Comparison of ENCODE assay signal across 22 mouse cellular contexts in genomic region chr5:142786215-142786614, GRCm38 (mm10). TPM values are rescaled to one million over a fixed set of nuclear protein-coding genes. Genes with fewer than 3 reads are reported as not detected.
DNase-seq lines count a peak whose midpoint lies in the region; ATAC-seq and TF ChIP-seq lines count a peak whose summit lies in the region.
"Had no signal": no experiment of that assay in that cellular context is flagged by ENCODE, and none has a peak within 500 bp of the region (broad histone marks: within the 10 kb centered on the region; RNA-seq: fewer than 3 reads in every experiment).

No protein-coding gene starts in this region.

- no peaks in the 10 kb centered on the region; the same call in 1 of the 2 replicates for H3K36me3 ChIP-seq in heart, adult 2 months (ENCODE audit: control insufficient read depth, insufficient read depth, low read length)
- peaks cover 20% of the 10 kb centered on the region; the same call in 1 of the 2 replicates for H3K36me3 ChIP-seq in liver, adult 2 months (ENCODE audit: control insufficient read depth, insufficient read depth, low read length)
- peaks cover 32% of the 10 kb centered on the region for H3K36me3 ChIP-seq in liver, postnatal 0 days (replicated peaks; ENCODE audit: insufficient read depth, low read length)
- H3K36me3 ChIP-seq in midbrain, embryonic 16.5 days (ENCODE audit: control insufficient read depth, insufficient read depth, low read length), result peaks cover 21% of the 10 kb centered on the region
- H3K36me3 ChIP-seq in midbrain, embryonic 14.5 days (ENCODE audit: control insufficient read depth, insufficient read depth, low read length), result peaks cover 66% of the 10 kb centered on the region

- no peak overlapping the region for H3K4me2 ChIP-seq in liver, postnatal 0 days (ENCODE audit: low read depth, low read length)
- H3K4me2 ChIP-seq in midbrain, embryonic 16.5 days (ENCODE audit: low read length), result no peak overlapping the region
- no peak overlapping the region for H3K4me2 ChIP-seq in midbrain, embryonic 14.5 days (ENCODE audit: low read length)
- H3K4me2 ChIP-seq: embryonic facial prominence, embryonic 12.5 days; forebrain, embryonic 13.5 days; forebrain, embryonic 15.5 days had no signal

- DNase-seq in heart, adult 2 months, result no peak
- DNase-seq in heart, postnatal 10 days, result no peak
- peak; percentile 61 for DNase-seq in liver, adult 2 months (ENCODE audit: extremely low read depth, low read depth, low spot score)
- no peak for DNase-seq in liver, postnatal 0 days
- DNase-seq in midbrain, embryonic 14.5 days, result no peak
- DNase-seq: adrenal gland, adult 8-10 months; adrenal gland, postnatal 14 days; adrenal gland, postnatal 36 days; cerebellum, adult 11-12 months; cerebellum, adult 2 months; cerebellum, adult 9-10 months; cerebellum, postnatal 10 days; cerebellum, postnatal 25 days had no signal

- WGBS in heart, adult 2 months, result 92% methylated on average over 3 of the region's 3 CpGs
- WGBS in liver, adult 2 months, result 42% methylated on average over 3 of the region's 3 CpGs
- 79% methylated on average over 3 of the region's 3 CpGs for WGBS in liver, postnatal 0 days (ENCODE audit: insufficient replicate concordance)
- WGBS in midbrain, embryonic 16.5 days, result 97% methylated on average over 3 of the region's 3 CpGs
- WGBS in midbrain, embryonic 14.5 days, result 91% methylated on average over 3 of the region's 3 CpGs

- peaks cover 1% of the 10 kb centered on the region for H3K4me1 ChIP-seq in heart, adult 2 months (ENCODE audit: control insufficient read depth, insufficient read depth, low read length)
- peaks cover 23% of the 10 kb centered on the region for H3K4me1 ChIP-seq in liver, adult 2 months (ENCODE audit: control insufficient read depth, insufficient read depth, low read length)
- peaks cover 10% of the 10 kb centered on the region for H3K4me1 ChIP-seq in liver, postnatal 0 days (ENCODE audit: insufficient read depth)
- peaks cover 26% of the 10 kb centered on the region for H3K4me1 ChIP-seq in midbrain, embryonic 16.5 days (ENCODE audit: control insufficient read depth, insufficient read depth, low read length)
- H3K4me1 ChIP-seq in midbrain, embryonic 14.5 days (ENCODE audit: control insufficient read depth, insufficient read depth, low read length), result peaks cover 3% of the 10 kb centered on the region

- TF ChIP-seq POLR2A in heart, adult 2 months (IDR thresholded peaks at IDR 0.05; ENCODE audit: insufficient read depth, low read depth, low read length), result no peak
- no peak for TF ChIP-seq POLR2A in liver, adult 2 months (IDR thresholded peaks at IDR 0.05; ENCODE audit: extremely low read depth, insufficient read depth, low read length)

- no peak overlapping the region for H3K9ac ChIP-seq in heart, adult 2 months (ENCODE audit: low read depth, low read length)
- H3K9ac ChIP-seq in liver, adult 2 months (ENCODE audit: low read depth, low read length), result no peak overlapping the region
- H3K9ac ChIP-seq in liver, postnatal 0 days (replicated peaks), result no peak overlapping the region
- H3K9ac ChIP-seq in midbrain, embryonic 16.5 days (ENCODE audit: low read depth, low read length), result no peak overlapping the region
- no peak overlapping the region for H3K9ac ChIP-seq in midbrain, embryonic 14.5 days (replicated peaks; ENCODE audit: low read length)
- H3K9ac ChIP-seq: embryonic facial prominence, embryonic 12.5 days; forebrain, embryonic 13.5 days; forebrain, embryonic 15.5 days had no signal

- H3K27me3 ChIP-seq in heart, adult 2 months (ENCODE audit: control insufficient read depth, insufficient read depth, low read length), result no peaks in the 10 kb centered on the region
- H3K27me3 ChIP-seq in liver, adult 2 months (ENCODE audit: control insufficient read depth, insufficient read depth, low read length), result no peaks in the 10 kb centered on the region
- no peaks in the 10 kb centered on the region for H3K27me3 ChIP-seq in liver, postnatal 0 days (ENCODE audit: insufficient read depth, low read length)
- H3K27me3 ChIP-seq in midbrain, embryonic 16.5 days (ENCODE audit: control insufficient read depth, insufficient read depth, low read depth, low read length), result no peaks in the 10 kb centered on the region
- H3K27me3 ChIP-seq in midbrain, embryonic 14.5 days (ENCODE audit: control insufficient read depth, insufficient read depth, low read length), result no peaks in the 10 kb centered on the region
- H3K27me3 ChIP-seq: CH12.LX; embryonic facial prominence, embryonic 12.5 days; forebrain, embryonic 13.5 days; forebrain, embryonic 15.5 days; Patski had no signal

- TF ChIP-seq EP300 in heart, adult 2 months (IDR thresholded peaks at IDR 0.05; ENCODE audit: insufficient read depth, low read depth, low read length), result no peak
- no peak for TF ChIP-seq EP300 in liver, postnatal 0 days (IDR thresholded peaks at IDR 0.05; ENCODE audit: low read depth)

- H3K27ac ChIP-seq in heart, adult 2 months, result no peak overlapping the region
- H3K27ac ChIP-seq in liver, adult 2 months (replicated peaks; ENCODE audit: insufficient read depth, low read depth, low read length), result no peak overlapping the region
- H3K27ac ChIP-seq in liver, postnatal 0 days (ENCODE audit: low read depth), result no peak overlapping the region
- H3K27ac ChIP-seq in midbrain, embryonic 16.5 days (ENCODE audit: low read length), result 0 out of 2 replicates have a peak overlapping the region, but pooled peaks have one; percentile 3
- no peak overlapping the region for H3K27ac ChIP-seq in midbrain, embryonic 14.5 days (replicated peaks; ENCODE audit: low read depth, low read length)
- H3K27ac ChIP-seq: embryonic facial prominence, embryonic 10.5 days; embryonic facial prominence, embryonic 12.5 days; forebrain, embryonic 15.5 days had no signal

- 0 out of 2 replicates have a peak, but pooled peaks have one; percentile 10 for TF ChIP-seq CTCF in heart, adult 2 months (IDR thresholded peaks at IDR 0.05)
- no peak for TF ChIP-seq CTCF in liver, adult 2 months (IDR thresholded peaks at IDR 0.05; ENCODE audit: low read depth, low read length)
- TF ChIP-seq CTCF in liver, postnatal 0 days (IDR thresholded peaks at IDR 0.05; ENCODE audit: low read depth), result no peak

- peaks cover 5% of the 10 kb centered on the region for H3K9me3 ChIP-seq in liver, postnatal 0 days (ENCODE audit: low read length)
- H3K9me3 ChIP-seq in midbrain, embryonic 16.5 days (replicated peaks; ENCODE audit: control insufficient read depth, low read length, poor library complexity, severe bottlenecking), result no peaks in the 10 kb centered on the region
- H3K9me3 ChIP-seq in midbrain, embryonic 14.5 days (ENCODE audit: control insufficient read depth, low read length), result no peaks in the 10 kb centered on the region
- H3K9me3 ChIP-seq: embryonic facial prominence, embryonic 12.5 days; forebrain, embryonic 15.5 days had no signal

- no peak for ATAC-seq in liver, postnatal 0 days
- ATAC-seq in midbrain, embryonic 16.5 days, result no peak
- ATAC-seq in midbrain, embryonic 14.5 days (ENCODE audit: low FRiP score, low TSS enrichment), result no peak
- ATAC-seq: activated CD4-positive, CD25-positive, alpha-beta regulatory T cell, adult 4 months; CD4-positive, CD25-positive, alpha-beta regulatory T cell, adult 4 months; forebrain, embryonic 13.5 days; forebrain, embryonic 15.5 days; Patski had no signal

- H3K79me2 ChIP-seq in heart, adult 2 months (replicated peaks; ENCODE audit: control insufficient read depth, insufficient read depth, low read length), result peaks cover 20% of the 10 kb centered on the region
- H3K79me2 ChIP-seq in liver, adult 2 months (ENCODE audit: control insufficient read depth, insufficient read depth, low read length), result peaks cover 39% of the 10 kb centered on the region; the same call in 1 of the 2 replicates

- intact Hi-C loops in heart, adult 2 months (cut with DNase I), result no loop called here
- intact Hi-C loops in heart, postnatal 10 days (cut with DNase I), result no loop called here

- no peak overlapping the region for H3K4me3 ChIP-seq in heart, adult 2 months
- no peak overlapping the region for H3K4me3 ChIP-seq in liver, adult 2 months (ENCODE audit: insufficient read depth, low read depth, low read length)
- H3K4me3 ChIP-seq in liver, postnatal 0 days (ENCODE audit: low read depth, low read length), result no peak overlapping the region
- no peak overlapping the region for H3K4me3 ChIP-seq in midbrain, embryonic 16.5 days (ENCODE audit: low read depth, low read length)
- no peak overlapping the region for H3K4me3 ChIP-seq in midbrain, embryonic 14.5 days (replicated peaks; ENCODE audit: low read depth, low read length)
- H3K4me3 ChIP-seq: embryonic facial prominence, embryonic 10.5 days; embryonic facial prominence, embryonic 12.5 days; forebrain, embryonic 13.5 days; forebrain, embryonic 15.5 days had no signal

RNA-seq across cellular contexts. Expression of gene Tnrc18, which starts 31.2 kb away (rescaled TPM):
- total RNA-seq in heart, adult 2 months (2021), result 10 to 100 TPM; 49.7 to 60.3 TPM
- polyA plus RNA-seq in heart, adult 2 months (2012; rRNA removed), result 15.1 and 18.5 TPM in 2 replicates
- 10 to 100 TPM; 80.1 to 91.3 TPM for total RNA-seq in heart, postnatal 10 days (2021)
- total RNA-seq in liver, adult 2 months (2014; rRNA removed), result 4.0 and 9.0 TPM in 2 replicates
- 14.5 and 17.8 TPM in 2 replicates for polyA plus RNA-seq in liver, adult 2 months (2012; rRNA removed)
- polyA plus RNA-seq in liver, postnatal 0 days (2015; fragmentation: Nextera tagmentation; extraction: Ambion mirVana), result 2.9 and 4.0 TPM in 2 replicates
- polyA plus RNA-seq in midbrain, embryonic 16.5 days (2015; fragmentation: Nextera tagmentation; extraction: Ambion mirVana), result 23.3 and 27.7 TPM in 2 replicates
- polyA plus RNA-seq in midbrain, embryonic 14.5 days (2014; fragmentation: Nextera tagmentation; extraction: Ambion mirVana), result 37.7 and 47.4 TPM in 2 replicates
